Mouse (Mus musculus): ENCODE data around the gene 2900026A02Rik. TPM values are rescaled to one million over a fixed set of nuclear protein-coding genes. Genes with fewer than 3 reads are reported as not detected.

Gene 2900026A02Rik
- total and polyA plus RNA-seq, 2 experiments = 8.0 to 29.2 TPM

DNA sequence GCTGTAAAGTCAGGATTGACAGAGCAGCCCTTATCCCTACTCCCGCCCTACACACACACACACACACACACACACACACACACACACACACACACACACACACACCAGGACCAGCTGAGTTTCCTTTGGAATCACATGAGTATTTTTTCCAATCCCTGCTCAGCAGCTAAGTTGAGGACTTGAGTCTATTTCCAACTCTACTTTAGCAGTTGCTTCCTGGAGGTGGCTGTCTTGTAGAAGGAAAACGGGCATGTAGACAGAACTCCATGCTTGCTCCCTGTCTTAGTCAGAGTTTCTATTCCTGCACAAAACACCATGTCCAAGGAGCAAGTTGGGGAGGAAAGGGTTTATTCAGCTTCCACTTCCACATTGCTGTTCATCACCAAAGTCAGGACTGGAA is 133.6 kb downstream of the 2900026A02Rik start:
- no peaks in the 10 kb centered on the region for H3K27me3 ChIP-seq (ENCODE audit: control insufficient read depth, insufficient read depth, low read length)
- no peak for DNase-seq (ENCODE audit: extremely low read depth, low read depth, low spot score)
- no peak for TF ChIP-seq POLR2A (IDR thresholded peaks at IDR 0.05; ENCODE audit: extremely low read depth, insufficient read depth, low read length)
- no peak for TF ChIP-seq CTCF (IDR thresholded peaks at IDR 0.05; ENCODE audit: low read depth, low read length)
- H3K4me3 ChIP-seq (ENCODE audit: insufficient read depth, low read depth, low read length) = no peak overlapping the region
- 85% methylated on average over 2 of the region's 2 CpGs for WGBS
- H3K27ac ChIP-seq (replicated peaks; ENCODE audit: insufficient read depth, low read depth, low read length) = no peak overlapping the region
- no peaks in the 10 kb centered on the region for H3K79me2 ChIP-seq (ENCODE audit: control insufficient read depth, insufficient read depth, low read length)
- H3K9ac ChIP-seq (ENCODE audit: low read depth, low read length) = no peak overlapping the region
- peaks cover 23% of the 10 kb centered on the region for H3K36me3 ChIP-seq (ENCODE audit: control insufficient read depth, insufficient read depth, low read length)
- peaks cover 8% of the 10 kb centered on the region; the same call in 1 of the 2 replicates for H3K4me1 ChIP-seq (ENCODE audit: control insufficient read depth, insufficient read depth, low read length)

GRCm38 (mm10) chr5:113086990-113087389 is 134.0 kb downstream of the 2900026A02Rik start:
- Histone ChIP-seq H3K79me2 (ENCODE audit: control insufficient read depth, insufficient read depth, low read length) (no peaks in the 10 kb centered on the region), H3K27ac (replicated peaks; ENCODE audit: insufficient read depth, low read depth, low read length) (no peak overlapping the region), H3K36me3 (ENCODE audit: control insufficient read depth, insufficient read depth, low read length) (peaks cover 20% of the 10 kb centered on the region), H3K9ac (ENCODE audit: low read depth, low read length) (no peak overlapping the region), H3K4me1 (ENCODE audit: control insufficient read depth, insufficient read depth, low read length) (peaks cover 10% of the 10 kb centered on the region), H3K27me3 (ENCODE audit: control insufficient read depth, insufficient read depth, low read length) (no peaks in the 10 kb centered on the region), H3K4me3 (ENCODE audit: insufficient read depth, low read depth, low read length) (no peak overlapping the region)
- TF ChIP-seq POLR2A (IDR thresholded peaks at IDR 0.05; ENCODE audit: extremely low read depth, insufficient read depth, low read length) = no peak
- TF ChIP-seq CTCF (IDR thresholded peaks at IDR 0.05; ENCODE audit: low read depth, low read length) = no peak
- DNase-seq (ENCODE audit: extremely low read depth, low read depth, low spot score) = no peak
- 55% methylated on average over 4 of the region's 4 CpGs for WGBS

DNA sequence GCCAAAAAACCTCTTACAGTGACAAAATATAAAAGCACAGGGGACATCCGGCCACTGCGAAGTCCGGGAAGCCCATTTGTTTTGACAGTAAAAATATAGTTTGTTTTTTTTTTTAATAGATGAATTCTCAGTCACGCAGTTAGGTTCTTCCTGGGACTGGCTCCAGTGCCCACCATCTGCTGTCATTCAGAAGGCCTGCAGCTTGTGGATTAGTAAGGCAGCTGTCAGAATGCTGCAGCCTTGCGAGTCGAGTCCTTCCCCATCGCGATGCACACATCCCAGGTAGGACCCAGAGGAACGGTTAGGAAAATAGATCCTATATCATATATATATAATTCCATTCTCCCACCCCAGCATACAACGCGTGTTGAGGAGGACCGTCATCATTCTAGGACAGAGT is 134.6 kb downstream of the 2900026A02Rik start:
- H3K4me1 ChIP-seq (ENCODE audit: control insufficient read depth, insufficient read depth, low read length) = peaks cover 14% of the 10 kb centered on the region
- no peak overlapping the region for H3K9ac ChIP-seq (ENCODE audit: low read depth, low read length)
- TF ChIP-seq CTCF (IDR thresholded peaks at IDR 0.05; ENCODE audit: low read depth, low read length) = no peak
- TF ChIP-seq POLR2A (IDR thresholded peaks at IDR 0.05; ENCODE audit: extremely low read depth, insufficient read depth, low read length) = no peak
- DNase-seq (ENCODE audit: extremely low read depth, low read depth, low spot score) = no peak
- peaks cover 16% of the 10 kb centered on the region for H3K36me3 ChIP-seq (ENCODE audit: control insufficient read depth, insufficient read depth, low read length)
- H3K79me2 ChIP-seq (ENCODE audit: control insufficient read depth, insufficient read depth, low read length) = no peaks in the 10 kb centered on the region
- H3K27ac ChIP-seq (replicated peaks; ENCODE audit: insufficient read depth, low read depth, low read length) = no peak overlapping the region
- H3K27me3 ChIP-seq (ENCODE audit: control insufficient read depth, insufficient read depth, low read length) = no peaks in the 10 kb centered on the region
- no peak overlapping the region for H3K4me3 ChIP-seq (ENCODE audit: insufficient read depth, low read depth, low read length)
- 86% methylated on average over 12 of the region's 12 CpGs for WGBS

GRCm38 (mm10) chr5:113085931-113086330 is 135.1 kb downstream of the 2900026A02Rik start:
- Histone ChIP-seq H3K79me2 (ENCODE audit: control insufficient read depth, insufficient read depth, low read length) (no peaks in the 10 kb centered on the region), H3K27me3 (ENCODE audit: control insufficient read depth, insufficient read depth, low read length) (no peaks in the 10 kb centered on the region), H3K4me1 (ENCODE audit: control insufficient read depth, insufficient read depth, low read length) (peaks cover 18% of the 10 kb centered on the region), H3K4me3 (ENCODE audit: insufficient read depth, low read depth, low read length) (no peak overlapping the region), H3K27ac (replicated peaks; ENCODE audit: insufficient read depth, low read depth, low read length) (no peak overlapping the region), H3K9ac (ENCODE audit: low read depth, low read length) (no peak overlapping the region), H3K36me3 (ENCODE audit: control insufficient read depth, insufficient read depth, low read length) (peaks cover 16% of the 10 kb centered on the region)
- peak; percentile 85 for DNase-seq (ENCODE audit: extremely low read depth, low read depth, low spot score)
- 39% methylated on average over 2 of the region's 2 CpGs for WGBS
- TF ChIP-seq POLR2A (IDR thresholded peaks at IDR 0.05; ENCODE audit: extremely low read depth, insufficient read depth, low read length) = no peak
- no peak for TF ChIP-seq CTCF (IDR thresholded peaks at IDR 0.05; ENCODE audit: low read depth, low read length)

DNA sequence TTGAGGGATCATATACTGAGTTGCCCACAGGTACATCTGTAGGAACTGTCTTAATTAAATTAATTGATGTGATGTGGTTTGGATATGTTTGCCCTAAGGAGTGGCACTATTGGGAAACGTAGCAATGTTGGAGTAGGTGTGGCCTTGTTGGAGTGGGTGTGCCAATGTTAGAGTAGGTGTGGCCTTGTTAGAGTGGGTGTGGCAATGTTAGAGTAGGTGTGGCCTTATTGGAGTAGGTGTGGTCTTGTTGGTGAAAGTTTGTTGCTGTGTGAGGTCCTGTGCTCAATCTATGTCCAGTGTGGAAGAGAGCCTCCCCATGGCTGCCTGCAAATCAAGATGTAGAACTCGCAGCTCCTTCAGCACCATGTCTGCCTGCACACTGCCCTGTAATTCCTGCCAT is 136.7 kb downstream of the 2900026A02Rik start:
- no peak for TF ChIP-seq POLR2A (IDR thresholded peaks at IDR 0.05; ENCODE audit: extremely low read depth, insufficient read depth, low read length)
- no peak for TF ChIP-seq CTCF (IDR thresholded peaks at IDR 0.05; ENCODE audit: low read depth, low read length)
- no peaks in the 10 kb centered on the region for H3K79me2 ChIP-seq (ENCODE audit: control insufficient read depth, insufficient read depth, low read length)
- peak; percentile 75 for DNase-seq (ENCODE audit: extremely low read depth, low read depth, low spot score)
- no peak overlapping the region for H3K4me3 ChIP-seq (ENCODE audit: insufficient read depth, low read depth, low read length)
- 58% methylated on average over 2 of the region's 2 CpGs for WGBS
- H3K9ac ChIP-seq (ENCODE audit: low read depth, low read length) = no peak overlapping the region
- 0 out of 2 replicates have a peak, but pooled peaks cover 2% of the 10 kb centered on the region for H3K36me3 ChIP-seq (ENCODE audit: control insufficient read depth, insufficient read depth, low read length)
- peaks cover 19% of the 10 kb centered on the region for H3K4me1 ChIP-seq (ENCODE audit: control insufficient read depth, insufficient read depth, low read length)
- H3K27ac ChIP-seq (replicated peaks; ENCODE audit: insufficient read depth, low read depth, low read length) = no peak overlapping the region
- H3K27me3 ChIP-seq (ENCODE audit: control insufficient read depth, insufficient read depth, low read length) = no peaks in the 10 kb centered on the region

DNA sequence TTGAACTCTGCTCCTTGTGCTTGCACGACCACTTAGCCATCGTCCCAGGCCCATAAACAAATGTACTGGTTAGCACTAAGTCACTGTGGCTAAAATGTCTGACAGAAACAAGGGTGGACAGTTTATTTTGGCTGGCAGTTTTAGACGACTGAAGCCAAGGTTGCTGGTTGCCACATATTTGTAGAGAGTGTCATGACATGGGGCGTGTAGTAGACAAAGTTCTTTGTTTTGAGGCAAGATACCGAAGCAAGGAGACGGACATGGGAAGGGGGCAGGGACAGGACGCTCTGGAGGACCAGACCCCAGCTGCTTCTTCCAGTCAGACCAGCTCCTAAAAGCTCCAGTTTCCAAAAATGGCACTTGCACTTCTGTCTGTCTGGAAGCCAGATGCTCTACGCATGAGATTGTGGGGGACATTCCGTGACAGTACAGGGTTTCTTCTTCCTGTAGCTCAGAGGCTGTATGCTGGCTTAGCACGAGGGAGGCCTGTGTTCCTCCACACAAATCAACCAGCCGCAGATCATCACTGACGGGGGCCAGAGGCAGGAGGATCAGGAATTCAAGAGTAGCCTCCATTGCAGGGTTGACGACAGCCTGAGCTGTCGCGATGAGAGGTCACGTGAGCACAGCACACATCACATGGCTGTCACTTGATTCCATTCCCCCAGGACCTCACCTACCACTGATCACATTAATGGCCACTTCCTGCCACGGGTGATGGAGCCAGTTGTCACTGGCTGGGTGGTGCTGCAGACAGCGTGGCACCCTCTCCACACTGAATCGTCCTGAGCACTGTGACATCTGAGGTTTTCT is 138.5 kb downstream of the 2900026A02Rik start:
- Histone ChIP-seq H3K9ac (ENCODE audit: low read depth, low read length) (peak overlapping the region; percentile 27; the same call in 1 of the 2 replicates), H3K36me3 (ENCODE audit: control insufficient read depth, insufficient read depth, low read length) (no peaks in the 10 kb centered on the region), H3K4me3 (ENCODE audit: insufficient read depth, low read depth, low read length) (no peak overlapping the region), H3K27ac (replicated peaks; ENCODE audit: insufficient read depth, low read depth, low read length) (peak overlapping the region; percentile 58), H3K27me3 (ENCODE audit: control insufficient read depth, insufficient read depth, low read length) (no peaks in the 10 kb centered on the region), H3K79me2 (ENCODE audit: control insufficient read depth, insufficient read depth, low read length) (no peaks in the 10 kb centered on the region), H3K4me1 (ENCODE audit: control insufficient read depth, insufficient read depth, low read length) (peaks cover 19% of the 10 kb centered on the region)
- peak; percentile 94 for DNase-seq (ENCODE audit: extremely low read depth, low read depth, low spot score)
- no peak for TF ChIP-seq CTCF (IDR thresholded peaks at IDR 0.05; ENCODE audit: low read depth, low read length)
- 0 out of 2 replicates have a peak, but pooled peaks have one; percentile 8 for TF ChIP-seq POLR2A (IDR thresholded peaks at IDR 0.05; ENCODE audit: extremely low read depth, insufficient read depth, low read length)
- 23% methylated on average over 19 of the region's 19 CpGs for WGBS
